Mouse (Mus musculus) left cerebral cortex, adult 2 months (tissue): ENCODE measurements around the gene Csad. TPM values are rescaled to one million over a fixed set of nuclear protein-coding genes. Genes with fewer than 3 reads are reported as not detected.

Experiments
- DNase-seq, 2 experiments: peaks; one replicate each; pipeline ENCODE4 v3.0.0; 2021 to 2022; ENCODE audit warnings: low spot score in 2 of 2, mixed read lengths in 1 of 2; ENCODE audit errors: extremely low spot score in 1 of 2
- H3K27ac ChIP-seq: fragments of 200-600 bp; 2 replicates; pipeline ENCODE4 v1.8.1; 2022
- H3K4me3 ChIP-seq: fragments of 200-600 bp; 2 replicates; pipeline ENCODE4 v1.8.1; 2022
- CTCF ChIP-seq: fragments of 200-600 bp; IDR thresholded peaks from 2 replicates; pipeline ENCODE4 v1.8.1; 2022; ENCODE audit warnings: antibody characterized with exemption, mild to moderate bottlenecking, moderate library complexity
- intact Hi-C: fragments of 180-260 bp; cut with DNase I; formaldehyde crosslinking; loops from one replicate; pipeline ENCODE4 v1.15.1; 2025
- long read RNA-seq, 2 experiments: library from polyadenylated mRNA; stranded (forward); transcript quantifications; one replicate each; pipeline ENCODE4 v2.0.0; 2021; ENCODE audit warnings: borderline mapping rate in 2 of 2
- total RNA-seq, 2 experiments: library from RNA; stranded (reverse); gene quantifications; 2 replicates each; pipeline ENCODE4 v1.2.3; 2021

The Csad gene
- total RNA-seq, result 10 to 100 TPM; 28.5 to 30.4 TPM
- long read RNA-seq, experiment 1, partial matches to known transcripts, result 0 of 18 reads
- long read RNA-seq, experiment 1, other reads (novel, unspliced or antisense), result 18 of 18 reads
- long read RNA-seq, experiment 2, partial matches to known transcripts, result 1 of 21 reads
- long read RNA-seq, experiment 2, other reads (novel, unspliced or antisense), result 20 of 21 reads

- H3K27ac ChIP-seq, result peak within 1 kb of the TSS; percentile 98
- H3K4me3 ChIP-seq, result peak within 1 kb of the TSS; percentile 81
- no peak for DNase-seq
- intact Hi-C loops, result no loop called here
- TF ChIP-seq CTCF, result no peak
Observed at GRCm38 (mm10) chr15:102204674-102205505, at the start of gene Csad. Csad (minus strand) TSS chr15:102204724.

- intact Hi-C loops, result no loop called here
- no peak overlapping the region for H3K4me3 ChIP-seq
- H3K27ac ChIP-seq, result no peak overlapping the region
- DNase-seq, result no peak
- TF ChIP-seq CTCF, result no peak
Observed at GRCm38 (mm10) chr15:102250521-102250920, 46.0 kb upstream of the Csad start.

GRCm38 (mm10) chr15:102249967-102250366 is 45.4 kb upstream of the Csad start:
- no peak for DNase-seq
- Histone ChIP-seq H3K4me3 (no peak overlapping the region), H3K27ac (peak overlapping the region; percentile 21; the same call in 1 of the 2 replicates)
- TF ChIP-seq CTCF, result no peak
- intact Hi-C loops, result no loop called here

GRCm38 (mm10) chr15:102249251-102249691 is 44.7 kb upstream of the Csad start:
- intact Hi-C loops, result no loop called here
- TF ChIP-seq CTCF, result no peak
- no peak overlapping the region for H3K4me3 ChIP-seq
- H3K27ac ChIP-seq, result peak overlapping the region; percentile 21; the same call in 1 of the 2 replicates
- no peak for DNase-seq

GRCm38 (mm10) chr15:102248812-102249191 is 44.3 kb upstream of the Csad start:
- H3K27ac ChIP-seq, result no peak overlapping the region; the same call in 1 of the 2 replicates
- intact Hi-C loops, result no loop called here
- no peak for DNase-seq
- no peak for TF ChIP-seq CTCF
- H3K4me3 ChIP-seq, result no peak overlapping the region

- intact Hi-C loops, result no loop called here
- no peak for TF ChIP-seq CTCF
- no peak for DNase-seq
- Histone ChIP-seq H3K27ac (peak overlapping the region; percentile 69), H3K4me3 (peak overlapping the region; percentile 65)
Observed at GRCm38 (mm10) chr15:102248131-102248811, 43.7 kb upstream of the Csad start.

- intact Hi-C loops, result loop anchor here (2.0 kb wide), 1 partner anchor 31 kb away; the partner anchor contains the start of gene Mfsd5
- Histone ChIP-seq H3K27ac (peak overlapping the region; percentile 97), H3K4me3 (peak overlapping the region; percentile 65)
- DNase-seq, result peak; percentile 38 to 50
- TF ChIP-seq CTCF, result no peak
Observed at GRCm38 (mm10) chr15:102247252-102248130, 43.0 kb upstream of the Csad start.

- H3K27ac ChIP-seq, result peak overlapping the region; percentile 97
- TF ChIP-seq CTCF, result no peak
- peak overlapping the region; percentile 65 for H3K4me3 ChIP-seq
- peak; percentile 84 to 89 for DNase-seq
- intact Hi-C loops, result loop anchor here (2.0 kb wide), 1 partner anchor 32 kb away; the partner anchor contains the start of gene Mfsd5
Observed at GRCm38 (mm10) chr15:102246866-102247251, 42.3 kb upstream of the Csad start.

- intact Hi-C loops, result loop anchor here (2.0 kb wide), 1 partner anchor 33 kb away; the partner anchor contains the start of gene Mfsd5
- peak; percentile 52 to 75 for DNase-seq
- Histone ChIP-seq H3K4me3 (peak overlapping the region; percentile 65), H3K27ac (peak overlapping the region; percentile 97)
- TF ChIP-seq CTCF, result no peak
Observed at GRCm38 (mm10) chr15:102245891-102246741, 41.6 kb upstream of the Csad start.

GRCm38 (mm10) chr15:102245461-102245881 is 40.9 kb upstream of the Csad start:
- H3K4me3 ChIP-seq, result peak overlapping the region; percentile 65
- no peak for TF ChIP-seq CTCF
- H3K27ac ChIP-seq, result peak overlapping the region; percentile 97; the same call in 1 of the 2 replicates
- intact Hi-C loops, result no loop called here
- DNase-seq, result no peak
